Mouse (Mus musculus) forebrain, embryonic 10.5 days (tissue): ENCODE data around the gene Olfr557. TPM values are rescaled to one million over a fixed set of nuclear protein-coding genes. Genes with fewer than 3 reads are reported as not detected.
A peak's percentile ranks its signal among the peaks of the same experiment; 100 is the strongest.

ENCODE experiments used
- DNase-seq: peaks from one replicate; pipeline ENCODE4 v3.0.0-alpha.2; 2017; ENCODE audit warnings: low spot score; ENCODE audit errors: extremely low spot score
- H3K27ac ChIP-seq: fragments of 300-500 bp; sonication (generic); 2 replicates; pipeline ENCODE4 v1.5.1; 2016; ENCODE audit warnings: mild to moderate bottlenecking
- H3K27me3 ChIP-seq: fragments of 300-500 bp; sonication (generic); 2 replicates; pipeline ENCODE4 v1.6.1; 2016; ENCODE audit warnings: mild to moderate bottlenecking; ENCODE audit not compliant: poor library complexity, severe bottlenecking
- H3K36me3 ChIP-seq: fragments of 300-500 bp; sonication (generic); replicated peaks from 2 replicates; pipeline ENCODE4 v1.6.1; 2016; ENCODE audit warnings: mild to moderate bottlenecking, moderate library complexity
- H3K4me1 ChIP-seq: fragments of 300-500 bp; sonication (generic); 2 replicates; pipeline ENCODE4 v1.6.1; 2016
- H3K4me3 ChIP-seq: fragments of 300-500 bp; sonication (generic); 2 replicates; pipeline ENCODE4 v1.5.1; 2016; ENCODE audit warnings: mild to moderate bottlenecking, moderate library complexity
- H3K9me3 ChIP-seq: fragments of 300-500 bp; sonication (generic); 2 replicates; pipeline ENCODE4 v1.6.1; 2016; ENCODE audit warnings: mild to moderate bottlenecking, moderate library complexity
- WGBS: fragments of 180-500 bp; shearing (Covaris S2); methylation state at CpG from one replicate; pipeline ENCODE4 v1.1.7; 2016; 5-methylcytosine and 5-hydroxymethylcytosine counted together
- polyA plus RNA-seq: library from polyadenylated mRNA; unstranded; fragments of >200 nt; fragmentation: Nextera tagmentation; extraction: Ambion mirVana; gene quantifications from 2 replicates; pipeline ENCODE4 v1.2.1, GENCODE M21; 2016

Gene Olfr557
- not detected in 2 replicates for polyA plus RNA-seq

- WGBS: 84% methylated on average over 5 of the region's 5 CpGs
- Histone ChIP-seq H3K27me3 (no peaks in the 10 kb centered on the region), H3K9me3 (no peaks in the 10 kb centered on the region), H3K4me3 (no peak within 1 kb of the TSS), H3K36me3 (no peaks in the 10 kb centered on the region), H3K4me1 (no peaks in the 10 kb centered on the region), H3K27ac (no peak within 1 kb of the TSS)
- peak; percentile 25 for DNase-seq
These were observed at the start of gene Olfr557 for GRCm38 (mm10) chr7:102695358-102696125. TSS of gene Olfr557 (plus strand) at chr7:102695910.

GRCm38 (mm10) chr7:102658523-102658922 is 37.2 kb upstream of the Olfr557 start, which contains the start of gene Olfr555:
TSS of gene Olfr555 (plus strand) at chr7:102658823.
- no peaks in the 10 kb centered on the region for H3K4me1 ChIP-seq
- H3K9me3 ChIP-seq: no peaks in the 10 kb centered on the region
- no peaks in the 10 kb centered on the region for H3K36me3 ChIP-seq
- H3K27ac ChIP-seq: no peak within 1 kb of the TSS
- H3K4me3 ChIP-seq: no peak within 1 kb of the TSS
- no peak for DNase-seq
- WGBS: 73% methylated on average over 1 of the region's 1 CpGs
- H3K27me3 ChIP-seq: no peaks in the 10 kb centered on the region

- H3K4me1 ChIP-seq: no peaks in the 10 kb centered on the region
- H3K36me3 ChIP-seq: no peaks in the 10 kb centered on the region
- no peak within 1 kb of the TSS for H3K4me3 ChIP-seq
- H3K9me3 ChIP-seq: no peaks in the 10 kb centered on the region
- H3K27me3 ChIP-seq: no peaks in the 10 kb centered on the region
- H3K27ac ChIP-seq: no peak within 1 kb of the TSS
- 59% methylated on average over 3 of the region's 3 CpGs for WGBS
- DNase-seq: no peak
These were observed 31.1 kb upstream of the Olfr557 start, which contains the start of gene Olfr556 for GRCm38 (mm10) chr7:102664599-102664998. TSS of gene Olfr556 (plus strand) at chr7:102664899.

GRCm38 (mm10) chr7:102665378-102665777 is 30.3 kb upstream of the Olfr557 start:
- Histone ChIP-seq H3K9me3 (no peaks in the 10 kb centered on the region), H3K4me3 (no peak overlapping the region), H3K36me3 (no peaks in the 10 kb centered on the region), H3K27ac (no peak overlapping the region), H3K4me1 (no peaks in the 10 kb centered on the region), H3K27me3 (no peaks in the 10 kb centered on the region)
- DNase-seq: no peak
- 60% methylated on average over 2 of the region's 2 CpGs for WGBS

GRCm38 (mm10) chr7:102676225-102676624 is 19.5 kb upstream of the Olfr557 start:
- Histone ChIP-seq H3K4me1 (no peaks in the 10 kb centered on the region), H3K4me3 (no peak overlapping the region)
- 87% methylated on average over 2 of the region's 2 CpGs for WGBS

GRCm38 (mm10) chr7:102681916-102682315 is 13.8 kb upstream of the Olfr557 start:
- Histone ChIP-seq H3K27ac (no peak overlapping the region), H3K4me1 (peaks cover 7% of the 10 kb centered on the region; the same call in 1 of the 2 replicates), H3K9me3 (no peaks in the 10 kb centered on the region), H3K27me3 (no peaks in the 10 kb centered on the region), H3K4me3 (no peak overlapping the region), H3K36me3 (peaks cover 13% of the 10 kb centered on the region)
- DNase-seq: no peak
- 90% methylated on average over 1 of the region's 1 CpGs for WGBS

More at GRCm38 (mm10) chr7:102676225-102676624, 19.5 kb upstream of the Olfr557 start:
- H3K9me3 ChIP-seq: no peaks in the 10 kb centered on the region
- H3K36me3 ChIP-seq: 0 out of 2 replicates have a peak, but pooled peaks cover 5% of the 10 kb centered on the region
- no peak for DNase-seq
- no peaks in the 10 kb centered on the region for H3K27me3 ChIP-seq
- no peak overlapping the region for H3K27ac ChIP-seq

GRCm38 (mm10) chr7:102686944-102687501 is 8.7 kb upstream of the Olfr557 start, which contains the start of gene Trim68:
TSS of gene Trim68 (minus strand) at chr7:102687327.
- peak within 1 kb of the TSS; percentile 58 for H3K4me3 ChIP-seq
- H3K27me3 ChIP-seq: no peaks in the 10 kb centered on the region
- peak within 1 kb of the TSS; percentile 86 for H3K27ac ChIP-seq
- peaks cover 5% of the 10 kb centered on the region for H3K36me3 ChIP-seq
- H3K4me1 ChIP-seq: peaks cover 13% of the 10 kb centered on the region; the same call in 1 of the 2 replicates
- no peaks in the 10 kb centered on the region for H3K9me3 ChIP-seq
- peak; percentile 89 for DNase-seq
- under 1% methylated on average over 40 of the region's 40 CpGs for whole genome bisulfite sequencing

GRCm38 (mm10) chr7:102698461-102698860 is 2.8 kb downstream of the Olfr557 start:
- Histone ChIP-seq H3K27me3 (no peaks in the 10 kb centered on the region), H3K4me3 (no peak overlapping the region), H3K4me1 (no peaks in the 10 kb centered on the region), H3K36me3 (no peaks in the 10 kb centered on the region), H3K9me3 (no peaks in the 10 kb centered on the region), H3K27ac (no peak overlapping the region)
- DNase-seq: no peak
- 94% methylated on average over 7 of the region's 7 CpGs for WGBS

GRCm38 (mm10) chr7:102701915-102702314 is 6.2 kb downstream of the Olfr557 start, which contains the start of gene Olfr558:
TSS of gene Olfr558 (plus strand) at chr7:102702215.
- Histone ChIP-seq H3K9me3 (no peaks in the 10 kb centered on the region), H3K27me3 (no peaks in the 10 kb centered on the region), H3K27ac (no peak within 1 kb of the TSS), H3K36me3 (no peaks in the 10 kb centered on the region), H3K4me3 (no peak within 1 kb of the TSS), H3K4me1 (no peaks in the 10 kb centered on the region)
- DNase-seq: no peak

- Histone ChIP-seq H3K36me3 (no peaks in the 10 kb centered on the region), H3K9me3 (no peaks in the 10 kb centered on the region), H3K4me1 (no peaks in the 10 kb centered on the region), H3K27ac (no peak within 1 kb of the TSS), H3K4me3 (no peak within 1 kb of the TSS), H3K27me3 (no peaks in the 10 kb centered on the region)
- no peak for DNase-seq
- 51% methylated on average over 1 of the region's 1 CpGs for WGBS
These were observed 23.3 kb downstream of the Olfr557 start, which contains the start of gene Olfr33 for GRCm38 (mm10) chr7:102718970-102719369. TSS of gene Olfr33 (minus strand) at chr7:102719070.

- no peak within 1 kb of the TSS for H3K4me3 ChIP-seq
- H3K36me3 ChIP-seq: no peaks in the 10 kb centered on the region
- no peaks in the 10 kb centered on the region for H3K27me3 ChIP-seq
- DNase-seq: no peak
- H3K27ac ChIP-seq: no peak within 1 kb of the TSS
- H3K9me3 ChIP-seq: no peaks in the 10 kb centered on the region
- H3K4me1 ChIP-seq: no peaks in the 10 kb centered on the region
These were observed 31.7 kb downstream of the Olfr557 start, which contains the start of gene Olfr559 for GRCm38 (mm10) chr7:102727391-102727790. TSS of gene Olfr559 (minus strand) at chr7:102727491.

GRCm38 (mm10) chr7:102733793-102734192 is 38.1 kb downstream of the Olfr557 start:
- WGBS: 86% methylated on average over 1 of the region's 1 CpGs
- Histone ChIP-seq H3K9me3 (no peaks in the 10 kb centered on the region), H3K4me1 (no peaks in the 10 kb centered on the region), H3K27ac (no peak overlapping the region), H3K36me3 (no peaks in the 10 kb centered on the region), H3K4me3 (no peak overlapping the region), H3K27me3 (no peaks in the 10 kb centered on the region)
- no peak for DNase-seq

- H3K4me1 ChIP-seq: no peaks in the 10 kb centered on the region
- H3K27ac ChIP-seq: no peak overlapping the region
- H3K4me3 ChIP-seq: no peak overlapping the region
- 63% methylated on average over 2 of the region's 2 CpGs for WGBS
- no peak for DNase-seq
- H3K9me3 ChIP-seq: no peaks in the 10 kb centered on the region
- no peaks in the 10 kb centered on the region for H3K36me3 ChIP-seq
- H3K27me3 ChIP-seq: no peaks in the 10 kb centered on the region
These were observed 42.0 kb downstream of the Olfr557 start for GRCm38 (mm10) chr7:102737705-102738104.
